15 mouse cellular contexts compared by ENCODE assay signal in genomic region chr11:94175288-94175687, GRCm38 (mm10). TPM values are rescaled to one million over a fixed set of nuclear protein-coding genes. Genes with fewer than 3 reads are reported as not detected.
DNase-seq lines count a peak whose midpoint lies in the region; ATAC-seq lines count a peak whose summit lies in the region.
"Had no signal": no experiment of that assay in that cellular context is flagged by ENCODE, and none has a peak within 500 bp of the region (broad histone marks: within the 10 kb centered on the region; RNA-seq: fewer than 3 reads in every experiment).

No protein-coding gene starts in this region.

- H3K9ac ChIP-seq in heart, embryonic 16.5 days (ENCODE audit: low read length) = peak overlapping the region; percentile 54
- no peak overlapping the region for H3K9ac ChIP-seq in midbrain, embryonic 14.5 days (replicated peaks; ENCODE audit: low read length)
- H3K9ac ChIP-seq in embryonic facial prominence, embryonic 13.5 days = 0 out of 2 replicates have a peak overlapping the region, but pooled peaks have one; percentile 44
- H3K9ac ChIP-seq: liver, embryonic 15.5 days; midbrain, embryonic 13.5 days; neural tube, embryonic 15.5 days had no signal

- H3K4me2 ChIP-seq in heart, embryonic 16.5 days (ENCODE audit: low read depth, low read length) = no peak overlapping the region
- no peak overlapping the region for H3K4me2 ChIP-seq in midbrain, embryonic 14.5 days (ENCODE audit: low read length)
- H3K4me2 ChIP-seq in embryonic facial prominence, embryonic 13.5 days = no peak overlapping the region
- H3K4me2 ChIP-seq: liver, embryonic 15.5 days; midbrain, embryonic 13.5 days; neural tube, embryonic 15.5 days had no signal

- 74% methylated on average over 7 of the region's 7 CpGs for WGBS in heart, embryonic 16.5 days
- WGBS in midbrain, embryonic 10.5 days = 67% methylated on average over 7 of the region's 7 CpGs
- 74% methylated on average over 7 of the region's 7 CpGs for WGBS in midbrain, embryonic 14.5 days
- WGBS in embryonic facial prominence, embryonic 13.5 days = 50% methylated on average over 6 of the region's 7 CpGs

- no peaks in the 10 kb centered on the region for H3K27me3 ChIP-seq in heart, embryonic 16.5 days (ENCODE audit: control insufficient read depth, insufficient read depth, low read length)
- no peaks in the 10 kb centered on the region for H3K27me3 ChIP-seq in midbrain, embryonic 10.5 days (ENCODE audit: low read depth, poor library complexity, severe bottlenecking)
- no peaks in the 10 kb centered on the region for H3K27me3 ChIP-seq in midbrain, embryonic 14.5 days (ENCODE audit: control insufficient read depth, insufficient read depth, low read length)
- no peaks in the 10 kb centered on the region for H3K27me3 ChIP-seq in embryonic facial prominence, embryonic 13.5 days
- H3K27me3 ChIP-seq: liver, embryonic 15.5 days; midbrain, embryonic 13.5 days; neural tube, embryonic 15.5 days had no signal

- H3K4me3 ChIP-seq in heart, embryonic 16.5 days (ENCODE audit: low read length) = no peak overlapping the region
- no peak overlapping the region for H3K4me3 ChIP-seq in midbrain, embryonic 10.5 days
- H3K4me3 ChIP-seq in midbrain, embryonic 14.5 days (replicated peaks; ENCODE audit: low read depth, low read length) = no peak overlapping the region
- no peak overlapping the region for H3K4me3 ChIP-seq in embryonic facial prominence, embryonic 13.5 days
- H3K4me3 ChIP-seq: left cerebral cortex, adult 2 months; liver, embryonic 15.5 days; midbrain, embryonic 13.5 days; neural tube, embryonic 15.5 days had no signal

- intact Hi-C loops in heart, postnatal 10 days (cut with DNase I) = no loop called here

- H3K9me3 ChIP-seq in heart, embryonic 16.5 days (replicated peaks; ENCODE audit: control insufficient read depth, low read length) = no peaks in the 10 kb centered on the region
- H3K9me3 ChIP-seq in midbrain, embryonic 10.5 days (replicated peaks) = no peaks in the 10 kb centered on the region
- no peaks in the 10 kb centered on the region for H3K9me3 ChIP-seq in midbrain, embryonic 14.5 days (ENCODE audit: control insufficient read depth, low read length)
- H3K9me3 ChIP-seq in embryonic facial prominence, embryonic 13.5 days = no peaks in the 10 kb centered on the region
- H3K9me3 ChIP-seq: liver, embryonic 15.5 days; midbrain, embryonic 13.5 days; neural tube, embryonic 15.5 days had no signal

- ATAC-seq in heart, embryonic 16.5 days (replicated peaks; ENCODE audit: extremely low read depth, insufficient read depth, low FRiP score) = no peak
- ATAC-seq in midbrain, embryonic 14.5 days (ENCODE audit: low FRiP score, low TSS enrichment) = no peak
- ATAC-seq in embryonic facial prominence, embryonic 13.5 days (ENCODE audit: insufficient number of reproducible peaks, insufficient read depth, low FRiP score, low TSS enrichment, low read depth) = no peak
- no peak for ATAC-seq in megakaryocyte progenitor cell, adult 5-6 weeks (replicated peaks; ENCODE audit: poor library complexity)

- peaks cover 14% of the 10 kb centered on the region for H3K4me1 ChIP-seq in heart, embryonic 16.5 days (ENCODE audit: control insufficient read depth, insufficient read depth, low read length)
- peaks cover 13% of the 10 kb centered on the region for H3K4me1 ChIP-seq in midbrain, embryonic 10.5 days
- no peaks in the 10 kb centered on the region for H3K4me1 ChIP-seq in midbrain, embryonic 14.5 days (ENCODE audit: control insufficient read depth, insufficient read depth, low read length)
- peaks cover 14% of the 10 kb centered on the region for H3K4me1 ChIP-seq in embryonic facial prominence, embryonic 13.5 days
- H3K4me1 ChIP-seq: neural tube, embryonic 15.5 days had no signal

- no peak for DNase-seq in heart, postnatal 10 days
- DNase-seq in midbrain, embryonic 10.5 days (ENCODE audit: low spot score) = no peak
- no peak for DNase-seq in midbrain, embryonic 14.5 days
- DNase-seq in yolk sac, embryonic 10.5 days (ENCODE audit: low spot score) = peak; percentile 49
- DNase-seq in cerebellum, adult 11 months = no peak
- DNase-seq: cerebellum, adult 11-12 months; embryo, embryonic 11 days had no signal

- H3K36me3 ChIP-seq in heart, embryonic 16.5 days (ENCODE audit: control insufficient read depth, insufficient read depth) = no peaks in the 10 kb centered on the region
- H3K36me3 ChIP-seq in midbrain, embryonic 10.5 days = no peaks in the 10 kb centered on the region
- H3K36me3 ChIP-seq in midbrain, embryonic 14.5 days (ENCODE audit: control insufficient read depth, insufficient read depth, low read length) = no peaks in the 10 kb centered on the region
- H3K36me3 ChIP-seq in embryonic facial prominence, embryonic 13.5 days = no peaks in the 10 kb centered on the region
- H3K36me3 ChIP-seq: liver, embryonic 15.5 days; midbrain, embryonic 13.5 days; neural tube, embryonic 15.5 days had no signal

- H3K27ac ChIP-seq in heart, embryonic 16.5 days (ENCODE audit: low read length) = peak overlapping the region; percentile 73
- peak overlapping the region; percentile 33; the same call in 1 of the 2 replicates for H3K27ac ChIP-seq in midbrain, embryonic 10.5 days (replicated peaks)
- H3K27ac ChIP-seq in midbrain, embryonic 14.5 days (replicated peaks; ENCODE audit: low read depth, low read length) = no peak overlapping the region
- peak overlapping the region; percentile 55; the same call in 1 of the 2 replicates for H3K27ac ChIP-seq in embryonic facial prominence, embryonic 13.5 days
- H3K27ac ChIP-seq: kidney, postnatal 0 days; left cerebral cortex, adult 2 months; liver, embryonic 15.5 days; midbrain, embryonic 13.5 days; neural tube, embryonic 15.5 days had no signal

RNA-seq across cellular contexts. Expression of gene Tob1, which starts 36.0 kb away (rescaled TPM):
- 35.7 and 41.2 TPM in 2 replicates for polyA plus RNA-seq in heart, embryonic 16.5 days (2015; fragmentation: Nextera tagmentation; extraction: Ambion mirVana)
- total RNA-seq in heart, postnatal 10 days (2021) = 10 to 100 TPM; 67.4 to 81.0 TPM
- polyA plus RNA-seq in midbrain, embryonic 10.5 days (2016; fragmentation: Nextera tagmentation; extraction: Ambion mirVana) = 18.4 and 21.6 TPM in 2 replicates
- 29.5 and 34.7 TPM in 2 replicates for polyA plus RNA-seq in midbrain, embryonic 14.5 days (2014; fragmentation: Nextera tagmentation; extraction: Ambion mirVana)
- 25.9 and 26.7 TPM in 2 replicates for polyA plus RNA-seq in embryonic facial prominence, embryonic 13.5 days (2015; fragmentation: Nextera tagmentation; extraction: Ambion mirVana)
- 8.3 and 9.4 TPM in 2 replicates for total RNA-seq in megakaryocyte progenitor cell, adult 5-6 weeks (2015)
- 3.5 and 5.2 TPM in 2 replicates for total RNA-seq in megakaryocyte progenitor cell, adult 5-6 weeks (2017)
